Mouse (Mus musculus) midbrain, embryonic 11.5 days (tissue): ENCODE measurements around the gene Cdkl2. TPM values are rescaled to one million over a fixed set of nuclear protein-coding genes. Genes with fewer than 3 reads are reported as not detected.
A peak's percentile ranks its signal among the peaks of the same experiment; 100 is the strongest.

ENCODE experiments used
- ATAC-seq: fragments of 200-750 bp; cut with Nextera tagmentation; 2 replicates; pipeline ENCODE4 v1.8.0; 2017; ENCODE audit warnings: moderate TSS enrichment, moderate library complexity; ENCODE audit not compliant: low FRiP score
- DNase-seq: peaks from one replicate; pipeline ENCODE4 v3.0.0; 2015; ENCODE audit warnings: low spot score; ENCODE audit errors: missing footprints
- H3K27ac ChIP-seq: fragments of 300-500 bp; sonication (generic); 2 replicates; pipeline ENCODE4 v1.5.1; 2014; ENCODE audit warnings: low read depth, low read length
- H3K27me3 ChIP-seq: fragments of 300-500 bp; sonication (generic); 2 replicates; pipeline ENCODE4 v1.6.1; 2014; ENCODE audit warnings: mild to moderate bottlenecking, low read length, moderate library complexity, mixed read lengths; ENCODE audit not compliant: control insufficient read depth, insufficient read depth
- H3K36me3 ChIP-seq: fragments of 300-500 bp; sonication (generic); 2 replicates; pipeline ENCODE4 v1.6.1; 2014; ENCODE audit warnings: mild to moderate bottlenecking, low read length, moderate library complexity, mixed read lengths; ENCODE audit not compliant: control insufficient read depth, insufficient read depth
- H3K4me1 ChIP-seq: fragments of 300-500 bp; sonication (generic); 2 replicates; pipeline ENCODE4 v1.6.1; 2014; ENCODE audit warnings: low read length; ENCODE audit not compliant: control insufficient read depth, insufficient read depth
- H3K4me2 ChIP-seq: fragments of 300-500 bp; sonication (generic); 2 replicates; pipeline ENCODE4 v1.6.1; 2014; ENCODE audit warnings: mild to moderate bottlenecking, moderate library complexity
- H3K4me3 ChIP-seq: fragments of 300-500 bp; sonication (generic); 2 replicates; pipeline ENCODE4 v1.5.1; 2014; ENCODE audit warnings: low read depth, low read length
- H3K9ac ChIP-seq: fragments of 300-500 bp; sonication (generic); 2 replicates; pipeline ENCODE4 v1.6.1; 2014; ENCODE audit warnings: low read length
- H3K9me3 ChIP-seq: fragments of 300-500 bp; sonication (generic); 2 replicates; pipeline ENCODE4 v1.6.1; 2016; ENCODE audit warnings: low read length; ENCODE audit not compliant: control insufficient read depth
- WGBS: fragments of 180-500 bp; shearing (Covaris S2); extraction: QIAGEN DNeasy Blood & Tissue Kit; methylation state at CpG from one replicate; pipeline ENCODE4 v1.1.7; 2014; 5-methylcytosine and 5-hydroxymethylcytosine counted together
- polyA plus RNA-seq: library from polyadenylated mRNA; unstranded; fragments of >200 nt; fragmentation: Nextera tagmentation; extraction: Ambion mirVana; gene quantifications from 2 replicates; pipeline ENCODE4 v1.2.1, GENCODE M21; 2014

Cdkl2 gene
- polyA plus RNA-seq, 1 experiment from 2014 or later: 0.48 TPM

DNA sequence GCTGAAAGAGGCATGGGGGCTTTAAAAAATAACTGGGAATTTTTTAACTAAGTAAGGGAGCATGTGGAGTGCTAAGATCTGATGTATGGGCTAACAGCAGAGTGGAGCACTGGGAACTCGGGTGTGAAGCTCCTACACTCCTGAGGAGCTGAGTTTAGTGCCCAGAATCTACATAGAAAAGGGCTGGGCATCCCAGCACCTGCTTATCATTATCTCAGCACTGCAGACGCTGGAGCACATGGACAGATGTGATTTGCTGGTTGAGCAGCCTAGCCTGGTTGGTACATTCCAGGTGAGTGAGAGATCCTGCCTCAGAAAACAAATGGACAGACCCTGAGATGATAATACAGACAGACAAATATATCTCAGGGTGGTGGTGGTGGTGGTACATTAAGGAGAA, 33.9 kb downstream of the Cdkl2 start:
- 60% methylated on average over 2 of the region's 2 CpGs for WGBS
- Histone ChIP-seq H3K4me3 (no peak overlapping the region), H3K9me3 (no peaks in the 10 kb centered on the region), H3K36me3 (no peaks in the 10 kb centered on the region), H3K27me3 (no peaks in the 10 kb centered on the region), H3K4me2 (no peak overlapping the region), H3K27ac (no peak overlapping the region), H3K9ac (no peak overlapping the region), H3K4me1 (no peaks in the 10 kb centered on the region)
- no peak for DNase-seq
- no peak for ATAC-seq

DNA sequence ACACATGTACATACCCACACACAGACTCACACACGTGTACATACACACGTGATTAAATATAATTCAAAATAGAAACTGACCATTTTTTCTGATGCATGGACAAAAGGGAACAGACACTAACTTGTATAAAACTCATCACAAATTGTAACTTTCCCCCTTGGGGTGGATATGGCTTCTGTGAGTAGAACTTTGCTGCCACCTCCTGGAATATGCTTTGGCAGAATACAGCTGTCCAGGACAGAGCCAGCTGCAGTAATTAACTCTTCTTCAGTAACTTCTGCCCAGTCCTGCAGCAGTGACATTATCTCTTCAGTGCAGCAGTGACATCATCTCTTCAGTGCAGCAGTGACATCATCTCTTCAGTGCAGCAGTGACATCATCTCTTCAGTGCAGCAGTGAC, 40.7 kb downstream of the Cdkl2 start:
- Histone ChIP-seq H3K9ac (no peak overlapping the region), H3K9me3 (no peaks in the 10 kb centered on the region; the same call in 1 of the 2 replicates), H3K4me2 (no peak overlapping the region), H3K4me3 (no peak overlapping the region), H3K27ac (no peak overlapping the region), H3K27me3 (no peaks in the 10 kb centered on the region), H3K36me3 (no peaks in the 10 kb centered on the region), H3K4me1 (no peaks in the 10 kb centered on the region)
- WGBS: 63% methylated on average over 2 of the region's 2 CpGs
- ATAC-seq (peak; percentile 40; the same call in 1 of the 2 replicates), DNase-seq (no peak)

DNA sequence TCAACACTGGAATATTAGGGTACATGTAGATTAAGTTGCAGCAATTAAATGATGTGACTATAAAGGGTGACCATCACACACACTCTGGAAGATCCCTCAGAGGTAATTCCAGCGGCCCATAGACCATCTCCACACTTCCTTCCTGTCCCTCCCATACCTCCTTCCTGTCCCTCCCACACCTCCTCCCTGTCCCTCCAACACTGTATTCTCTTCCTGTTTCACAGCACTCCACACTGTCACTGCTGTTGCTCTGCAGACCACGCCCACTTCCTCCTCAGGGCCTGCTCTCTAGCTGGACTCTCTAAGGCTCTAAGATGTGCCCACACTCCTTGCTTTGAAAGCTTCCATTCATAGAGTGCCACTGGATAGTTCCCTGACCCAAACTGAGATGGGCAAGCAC, 42.9 kb downstream of the Cdkl2 start:
- no peak for ATAC-seq
- WGBS: 85% methylated on average over 2 of the region's 2 CpGs
- no peak overlapping the region for H3K4me2 ChIP-seq

DNA sequence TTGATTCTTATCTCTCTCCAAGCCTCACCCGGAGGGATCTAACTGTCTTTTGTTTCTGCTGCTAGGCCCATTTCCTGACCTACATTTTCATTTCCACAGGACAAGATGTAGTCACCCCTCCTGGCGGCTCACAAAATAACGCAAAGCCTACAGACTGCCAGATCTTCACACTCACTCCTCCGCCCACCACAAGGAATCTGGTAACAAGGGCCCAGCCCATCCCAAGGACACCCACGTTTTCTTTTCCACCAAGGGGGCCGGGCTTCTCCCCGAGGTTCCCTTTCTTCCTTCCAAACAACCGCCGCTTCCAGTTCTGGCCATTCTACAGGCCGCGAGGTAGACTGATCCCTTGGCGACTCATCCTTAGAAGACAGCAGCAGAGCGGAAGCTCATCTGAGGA, 49.1 kb downstream of the Cdkl2 start:
- WGBS: 72% methylated on average over 13 of the region's 13 CpGs
- H3K27ac ChIP-seq: no peak overlapping the region
- no peak overlapping the region for H3K4me2 ChIP-seq
- ATAC-seq (no peak), DNase-seq (no peak)
- H3K4me1 ChIP-seq: no peaks in the 10 kb centered on the region
- no peak overlapping the region for H3K9ac ChIP-seq
- no peaks in the 10 kb centered on the region; the same call in 1 of the 2 replicates for H3K9me3 ChIP-seq
- H3K27me3 ChIP-seq: no peaks in the 10 kb centered on the region
- H3K36me3 ChIP-seq: no peaks in the 10 kb centered on the region
- H3K4me3 ChIP-seq: no peak overlapping the region

More for the DNA sequence above, 42.9 kb downstream of the Cdkl2 start:
- no peaks in the 10 kb centered on the region for H3K27me3 ChIP-seq
- no peak overlapping the region for H3K4me3 ChIP-seq
- H3K4me1 ChIP-seq: no peaks in the 10 kb centered on the region
- DNase-seq: no peak
- no peaks in the 10 kb centered on the region; the same call in 1 of the 2 replicates for H3K9me3 ChIP-seq
- no peak overlapping the region for H3K27ac ChIP-seq
- no peaks in the 10 kb centered on the region for H3K36me3 ChIP-seq
- no peak overlapping the region for H3K9ac ChIP-seq

DNA sequence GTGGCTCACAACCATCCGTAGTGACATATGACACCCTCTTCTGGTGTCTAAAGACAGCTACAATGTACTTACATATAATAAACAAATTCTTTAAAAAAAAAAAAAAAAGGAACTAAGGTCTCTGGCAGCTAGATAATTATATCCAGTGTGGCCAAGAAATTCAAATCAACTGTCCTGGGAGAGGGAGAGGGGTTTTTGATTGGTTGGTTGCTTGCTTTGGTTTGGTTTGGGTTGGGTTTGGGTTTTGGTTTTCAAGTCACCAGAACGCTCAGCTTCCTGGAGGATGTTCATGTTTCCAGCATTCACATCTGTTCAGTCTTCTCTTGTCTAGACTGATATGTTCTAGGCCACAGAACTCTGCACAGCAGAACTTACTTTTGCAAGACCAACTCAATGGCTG, 50.6 kb downstream of the Cdkl2 start:
- no peak for ATAC-seq
- Histone ChIP-seq H3K4me1 (no peaks in the 10 kb centered on the region), H3K9ac (no peak overlapping the region), H3K27me3 (no peaks in the 10 kb centered on the region), H3K4me3 (no peak overlapping the region), H3K36me3 (no peaks in the 10 kb centered on the region), H3K9me3 (no peaks in the 10 kb centered on the region), H3K27ac (no peak overlapping the region), H3K4me2 (no peak overlapping the region)
- no peak for DNase-seq
- WGBS: 90% methylated on average over 2 of the region's 2 CpGs

DNA sequence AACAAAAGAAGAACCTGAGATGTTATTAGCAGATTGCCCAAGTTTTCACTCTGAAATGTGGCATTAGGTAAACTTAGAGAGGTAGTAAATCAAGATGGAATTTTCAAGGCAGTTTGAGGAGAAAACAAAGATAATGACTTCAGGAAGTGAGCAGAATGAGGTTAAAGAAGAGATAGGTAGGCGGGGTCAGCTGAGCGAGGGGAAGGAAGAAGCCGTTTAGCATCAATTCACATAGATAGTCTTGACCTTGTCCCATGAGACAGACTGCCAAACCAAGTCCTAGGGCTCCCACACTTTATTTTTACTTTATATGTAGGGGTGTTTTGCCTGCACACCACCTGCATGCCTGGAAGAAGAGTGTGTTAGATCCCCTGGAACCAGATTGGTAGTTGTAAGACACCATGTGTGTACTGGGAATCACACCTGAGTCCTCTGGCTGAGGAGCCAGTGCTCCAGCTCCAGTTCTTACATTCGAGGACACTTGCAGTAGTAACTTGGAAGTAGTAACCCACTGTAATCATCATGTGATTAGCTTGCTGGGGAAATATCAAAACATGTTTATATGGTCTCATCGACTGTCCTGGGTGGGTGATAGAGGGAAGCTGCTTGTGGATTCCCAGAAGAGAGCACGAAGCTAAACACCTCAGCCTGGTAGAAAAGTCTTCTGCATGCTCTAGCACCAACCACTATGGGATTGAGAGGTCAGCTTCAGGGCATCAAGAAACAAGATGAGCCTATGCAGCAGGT, 52.3 kb downstream of the Cdkl2 start:
- 86% methylated on average over 6 of the region's 6 CpGs for whole genome bisulfite sequencing
- Histone ChIP-seq H3K36me3 (no peaks in the 10 kb centered on the region), H3K4me2 (no peak overlapping the region), H3K4me3 (no peak overlapping the region), H3K27me3 (no peaks in the 10 kb centered on the region), H3K9ac (no peak overlapping the region), H3K4me1 (no peaks in the 10 kb centered on the region), H3K27ac (no peak overlapping the region), H3K9me3 (no peaks in the 10 kb centered on the region)
- DNase-seq: no peak
- no peak for ATAC-seq

DNA sequence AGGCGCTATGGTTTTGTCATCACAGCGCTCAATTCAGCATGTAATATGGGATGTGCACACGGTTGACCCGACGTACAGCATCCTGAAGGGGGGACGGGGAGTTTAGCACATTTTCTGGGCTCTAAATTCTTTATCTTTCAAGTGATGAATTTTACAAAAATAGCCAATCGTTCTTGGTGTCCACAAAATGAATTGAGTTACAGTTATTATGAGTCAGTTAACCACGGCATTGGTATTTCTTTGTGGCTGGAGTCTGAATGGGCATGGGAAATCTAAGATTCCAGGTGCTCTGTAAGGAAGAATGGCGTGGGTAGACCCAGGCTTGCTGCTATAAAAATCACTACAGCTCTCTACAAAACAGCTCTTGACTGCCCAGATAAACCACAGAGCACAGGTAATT, 54.4 kb downstream of the Cdkl2 start:
- WGBS: 82% methylated on average over 9 of the region's 9 CpGs
- no peak overlapping the region for H3K27ac ChIP-seq
- no peak for ATAC-seq
- no peak for DNase-seq
- no peaks in the 10 kb centered on the region for H3K4me1 ChIP-seq
- no peak overlapping the region for H3K4me3 ChIP-seq
- no peaks in the 10 kb centered on the region for H3K36me3 ChIP-seq
- H3K9me3 ChIP-seq: no peaks in the 10 kb centered on the region
- H3K4me2 ChIP-seq: no peak overlapping the region
- no peaks in the 10 kb centered on the region for H3K27me3 ChIP-seq
- no peak overlapping the region for H3K9ac ChIP-seq

DNA sequence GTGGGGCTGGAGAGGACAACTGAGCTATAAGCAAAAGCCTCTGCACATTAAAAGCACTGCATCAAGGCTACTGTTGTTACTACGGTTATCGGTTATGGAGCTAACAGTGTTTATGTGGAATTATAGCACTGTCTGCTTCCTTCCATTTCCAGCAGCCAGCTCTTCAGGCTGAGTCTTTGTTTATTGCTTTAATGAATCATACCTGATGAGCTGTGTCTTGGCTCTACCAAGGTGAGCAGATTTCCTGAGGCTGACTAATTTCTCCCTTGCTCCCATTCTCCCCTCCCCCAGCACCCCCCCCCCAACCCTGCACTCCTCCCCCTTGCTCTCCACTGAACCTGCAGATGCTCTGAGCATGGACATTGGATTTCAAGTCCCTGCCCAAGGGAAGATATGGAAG, 55.9 kb downstream of the Cdkl2 start:
- no peak overlapping the region for H3K4me2 ChIP-seq
- H3K4me3 ChIP-seq: no peak overlapping the region
- WGBS: 91% methylated on average over 2 of the region's 2 CpGs
- no peak overlapping the region for H3K9ac ChIP-seq
- H3K36me3 ChIP-seq: no peaks in the 10 kb centered on the region
- H3K4me1 ChIP-seq: no peaks in the 10 kb centered on the region
- DNase-seq (no peak), ATAC-seq (no peak)
- H3K27ac ChIP-seq: no peak overlapping the region
- H3K27me3 ChIP-seq: no peaks in the 10 kb centered on the region
- H3K9me3 ChIP-seq: no peaks in the 10 kb centered on the region

DNA sequence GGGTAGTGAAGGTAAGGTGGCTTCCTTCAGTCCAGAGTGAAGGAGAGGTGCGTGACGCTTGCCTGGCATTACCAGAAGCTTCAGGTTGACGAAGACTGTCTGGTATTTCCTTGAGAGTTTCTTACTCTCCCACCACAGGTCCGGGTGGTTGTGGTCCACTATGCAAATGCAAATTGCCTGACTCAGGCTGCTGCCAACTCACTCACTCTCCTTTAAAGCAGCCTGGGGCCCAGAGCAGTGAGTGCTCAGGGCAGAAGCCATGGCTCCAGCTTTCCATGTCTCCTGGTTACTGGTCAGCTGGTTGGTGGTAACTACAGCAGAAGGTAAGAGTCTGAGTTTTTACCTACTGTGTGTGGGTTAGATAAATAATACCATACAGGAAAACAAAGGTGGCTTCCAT, 56.4 kb downstream of the Cdkl2 start, which contains the start of gene Odaph:
TSS of gene Odaph (plus strand) at position 240 of the 400 bp plus-strand sequence.
- no peaks in the 10 kb centered on the region for H3K9me3 ChIP-seq
- 68% methylated on average over 4 of the region's 4 CpGs for WGBS
- H3K4me2 ChIP-seq: no peak within 1 kb of the TSS
- DNase-seq (no peak), ATAC-seq (no peak)
- H3K4me3 ChIP-seq: no peak within 1 kb of the TSS
- H3K36me3 ChIP-seq: no peaks in the 10 kb centered on the region
- no peaks in the 10 kb centered on the region for H3K27me3 ChIP-seq
- H3K9ac ChIP-seq: no peak within 1 kb of the TSS
- H3K4me1 ChIP-seq: no peaks in the 10 kb centered on the region
- no peak within 1 kb of the TSS for H3K27ac ChIP-seq
